Mouse (Mus musculus) liver, embryonic 14.5 days (tissue): ENCODE measurements around the gene Trak2. TPM values are rescaled to one million over a fixed set of nuclear protein-coding genes. Genes with fewer than 3 reads are reported as not detected.
A peak's percentile ranks its signal among the peaks of the same experiment; 100 is the strongest.
"Not testable (repeated sequence)": the region's sequence is repeated elsewhere in the genome, so short reads cannot be mapped to it uniquely, and the experiment has no call there.

ENCODE experiments used
- ATAC-seq: fragments of 200-750 bp; cut with Nextera tagmentation; 2 replicates; pipeline ENCODE4 v1.8.0; 2017; ENCODE audit warnings: moderate number of reproducible peaks, mild to moderate bottlenecking, moderate library complexity; ENCODE audit not compliant: insufficient read depth
- DNase-seq, 3 experiments: peaks; one replicate each; pipeline ENCODE4 v3.0.0-alpha.2; 2012 to 2013; ENCODE audit warnings: low read depth in 3 of 3, low spot score in 3 of 3
- H3K27ac ChIP-seq: fragments of 300-500 bp; sonication (generic); 2 replicates; pipeline ENCODE4 v1.5.1; 2014; ENCODE audit warnings: moderate library complexity, mild to moderate bottlenecking, control low read depth, inconsistent platforms
- H3K27me3 ChIP-seq: fragments of 300-500 bp; sonication (generic); 2 replicates; pipeline ENCODE4 v1.6.1; 2014; ENCODE audit warnings: mild to moderate bottlenecking, low read length, moderate library complexity; ENCODE audit not compliant: control insufficient read depth, insufficient read depth
- H3K36me3 ChIP-seq: fragments of 300-500 bp; sonication (generic); replicated peaks from 2 replicates; pipeline ENCODE4 v1.6.1; 2014; ENCODE audit warnings: low read depth; ENCODE audit not compliant: control insufficient read depth, insufficient read depth
- H3K4me1 ChIP-seq, 2 experiments: fragments of 200-500 bp in 1 of 2; fragments of 300-500 bp in 1 of 2; sonication (generic) in 1 of 2; replicated peaks; 2 replicates each; pipeline ENCODE4 v1.6.1; 2012 to 2014; ENCODE audit warnings: antibody characterized with exemption in 1 of 2, inconsistent platforms in 1 of 2, low read length in 1 of 2; ENCODE audit not compliant: control insufficient read depth in 2 of 2, insufficient read depth in 2 of 2
- H3K4me2 ChIP-seq: fragments of 300-500 bp; sonication (generic); 2 replicates; pipeline ENCODE4 v1.6.1; 2014; ENCODE audit warnings: low read depth, mild to moderate bottlenecking, control low read depth, moderate library complexity
- H3K4me3 ChIP-seq, 2 experiments: fragments of 200-500 bp in 1 of 2; fragments of 300-500 bp in 1 of 2; sonication (generic) in 1 of 2; 2 replicates each; pipeline ENCODE4 v1.5.1; 2012 to 2014; ENCODE audit warnings: low read depth in 2 of 2, low read length in 2 of 2, mild to moderate bottlenecking in 2 of 2, control low read depth in 1 of 2, inconsistent platforms in 1 of 2, moderate library complexity in 1 of 2; ENCODE audit not compliant: insufficient read depth in 1 of 2
- H3K9ac ChIP-seq: fragments of 300-500 bp; sonication (generic); replicated peaks from 2 replicates; pipeline ENCODE4 v1.6.1; 2014; ENCODE audit warnings: mild to moderate bottlenecking, control low read depth, moderate library complexity
- H3K9me3 ChIP-seq: fragments of 300-500 bp; sonication (generic); 2 replicates; pipeline ENCODE4 v1.6.1; 2016; ENCODE audit warnings: low read length, mixed read lengths; ENCODE audit not compliant: control insufficient read depth
- CTCF ChIP-seq: IDR thresholded peaks from 2 replicates; pipeline ENCODE4 v1.5.1; 2016; ENCODE audit warnings: antibody characterized with exemption, low read depth, control low read depth
- EP300 ChIP-seq: IDR thresholded peaks from 2 replicates; pipeline ENCODE4 v1.6.1; 2016; ENCODE audit warnings: antibody characterized with exemption, low read depth
- WGBS: fragments of 180-500 bp; shearing (Covaris S2); extraction: QIAGEN DNeasy Blood & Tissue Kit; methylation state at CpG from one replicate; pipeline ENCODE4 v1.1.7; 2014; ENCODE audit not compliant: insufficient replicate concordance; 5-methylcytosine and 5-hydroxymethylcytosine counted together
- polyA plus RNA-seq, 2 experiments: library from polyadenylated mRNA; depleted of rRNA in 1 of 2; stranded (reverse) in 1 of 2; unstranded in 1 of 2; fragments of >200 nt; fragmentation: Nextera tagmentation in 1 of 2; extraction: Ambion mirVana in 1 of 2; gene quantifications; 2 replicates each; pipeline versions ENCODE4 v1.2.1 to v1.2.3; 2012 to 2014

Trak2 gene
- polyA plus RNA-seq, 2 experiments = 43.1 to 47.7 TPM

- Histone ChIP-seq H3K9ac (no peak overlapping the region), H3K27ac (no peak overlapping the region), H3K36me3 (peaks cover 82% of the 10 kb centered on the region), H3K27me3 (no peaks in the 10 kb centered on the region), H3K9me3 (no peaks in the 10 kb centered on the region), H3K4me3 (no peak overlapping the region), H3K4me1 (no peaks in the 10 kb centered on the region), H3K4me2 (no peak overlapping the region)
- ATAC-seq (no peak), DNase-seq (no peak)
- WGBS = 86% methylated on average over 9 of the region's 9 CpGs
- TF ChIP-seq CTCF = no peak
- no peak for TF ChIP-seq EP300
Measured at GRCm38 (mm10) chr1:58903681-58904080, 69.5 kb downstream of the Trak2 start.

GRCm38 (mm10) chr1:58897561-58897960 lies 75.7 kb downstream of the Trak2 start:
- H3K9ac ChIP-seq, H3K27ac ChIP-seq, H3K4me1 ChIP-seq, H3K4me3 ChIP-seq, DNase-seq, H3K4me2 ChIP-seq, H3K9me3 ChIP-seq, H3K27me3 ChIP-seq: not testable (repeated sequence)
- peaks cover 27% of the 10 kb centered on the region for H3K36me3 ChIP-seq
- peak; percentile 54 for ATAC-seq
- WGBS = 19% methylated on average over 3 of the region's 3 CpGs
- TF ChIP-seq CTCF = peak; percentile 58

GRCm38 (mm10) chr1:58892386-58892785 lies 80.8 kb downstream of the Trak2 start:
- H3K9ac ChIP-seq, H3K4me3 ChIP-seq, H3K36me3 ChIP-seq, H3K4me1 ChIP-seq, H3K4me2 ChIP-seq, ATAC-seq, H3K9me3 ChIP-seq, H3K27ac ChIP-seq, DNase-seq, H3K27me3 ChIP-seq: not testable (repeated sequence)
- WGBS = 65% methylated on average over 7 of the region's 8 CpGs

- DNase-seq, H3K27ac ChIP-seq: not testable (repeated sequence)
- WGBS = 30% methylated on average over 2 of the region's 2 CpGs
Measured at GRCm38 (mm10) chr1:58891481-58892170, 81.6 kb downstream of the Trak2 start.

GRCm38 (mm10) chr1:58890697-58891290 lies 82.4 kb downstream of the Trak2 start:
- H3K9me3 ChIP-seq, H3K4me2 ChIP-seq, H3K9ac ChIP-seq, H3K4me1 ChIP-seq, DNase-seq, H3K4me3 ChIP-seq, ATAC-seq, H3K27ac ChIP-seq, H3K27me3 ChIP-seq, H3K36me3 ChIP-seq: not testable (repeated sequence)
- WGBS = 62% methylated on average over 4 of the region's 5 CpGs

More at GRCm38 (mm10) chr1:58891481-58892170, 81.6 kb downstream of the Trak2 start:
- H3K4me3 ChIP-seq, H3K36me3 ChIP-seq, H3K4me1 ChIP-seq, H3K4me2 ChIP-seq, H3K9me3 ChIP-seq, H3K9ac ChIP-seq, ATAC-seq, H3K27me3 ChIP-seq: not testable (repeated sequence)
